In the genomic region with DNA sequence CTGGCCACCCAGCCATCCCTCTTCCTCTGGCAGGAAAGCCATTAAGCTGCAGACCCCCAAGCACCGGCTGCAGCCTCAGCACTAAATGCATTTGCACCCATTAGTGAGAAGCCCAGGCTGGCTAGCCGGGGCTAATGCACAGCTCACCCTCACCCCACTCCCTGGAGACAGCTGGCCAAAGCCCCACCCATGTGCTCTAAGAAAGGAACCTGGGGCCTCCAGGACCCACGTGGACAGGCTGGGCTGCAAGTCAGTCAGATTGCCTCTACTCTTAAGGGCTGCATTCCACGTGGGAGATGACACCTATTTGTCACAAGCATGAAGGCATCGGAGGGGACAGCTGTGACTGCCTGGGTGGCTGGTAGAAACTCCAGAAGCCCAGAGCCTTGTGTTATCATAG, we compare ENCODE assay signal across 15 mouse cellular contexts. TPM values are rescaled to one million over a fixed set of nuclear protein-coding genes. Genes with fewer than 3 reads are reported as not detected.
DNase-seq lines count a peak whose midpoint lies in the region; ATAC-seq and TF ChIP-seq lines count a peak whose summit lies in the region.
"Had no signal": no experiment of that assay in that cellular context is flagged by ENCODE, and none has a peak within 500 bp of the region (broad histone marks: within the 10 kb centered on the region; RNA-seq: fewer than 3 reads in every experiment).

No protein-coding gene starts in this region.

- no peak for TF ChIP-seq EP300 in liver, postnatal 0 days (IDR thresholded peaks at IDR 0.05; ENCODE audit: low read depth)

- H3K27ac ChIP-seq in liver, embryonic 11.5 days (ENCODE audit: low read depth, low read length) = peak overlapping the region; percentile 22
- no peak overlapping the region for H3K27ac ChIP-seq in liver, postnatal 0 days (ENCODE audit: low read depth)
- H3K27ac ChIP-seq in forebrain, embryonic 14.5 days (ENCODE audit: low read depth, low read length) = 0 out of 2 replicates have a peak overlapping the region, but pooled peaks have one; percentile 14
- H3K27ac ChIP-seq in limb, embryonic 15.5 days = no peak overlapping the region
- H3K27ac ChIP-seq: kidney, postnatal 0 days; limb, embryonic 12.5 days had no signal

- no peak overlapping the region for H3K4me2 ChIP-seq in liver, embryonic 11.5 days
- H3K4me2 ChIP-seq in liver, postnatal 0 days (ENCODE audit: low read depth, low read length) = no peak overlapping the region
- H3K4me2 ChIP-seq in forebrain, embryonic 14.5 days (ENCODE audit: low read length) = no peak overlapping the region
- no peak overlapping the region for H3K4me2 ChIP-seq in limb, embryonic 15.5 days
- H3K4me2 ChIP-seq: limb, embryonic 12.5 days had no signal

- peaks cover 5% of the 10 kb centered on the region; the same call in 1 of the 2 replicates for H3K27me3 ChIP-seq in liver, embryonic 11.5 days (replicated peaks; ENCODE audit: control insufficient read depth, insufficient read depth, low read length)
- H3K27me3 ChIP-seq in liver, postnatal 0 days (ENCODE audit: insufficient read depth, low read length) = 0 out of 2 replicates have a peak, but pooled peaks cover 3% of the 10 kb centered on the region
- H3K27me3 ChIP-seq in forebrain, embryonic 14.5 days (replicated peaks; ENCODE audit: control insufficient read depth, insufficient read depth, low read length) = no peaks in the 10 kb centered on the region
- no peaks in the 10 kb centered on the region for H3K27me3 ChIP-seq in limb, embryonic 15.5 days
- H3K27me3 ChIP-seq: limb, embryonic 12.5 days had no signal

- no peak for TF ChIP-seq CTCF in liver, postnatal 0 days (IDR thresholded peaks at IDR 0.05; ENCODE audit: low read depth)

- H3K4me3 ChIP-seq in liver, embryonic 11.5 days (ENCODE audit: low read depth, low read length) = no peak overlapping the region
- no peak overlapping the region for H3K4me3 ChIP-seq in liver, postnatal 0 days (ENCODE audit: low read depth, low read length)
- H3K4me3 ChIP-seq in forebrain, embryonic 14.5 days (ENCODE audit: low read depth, low read length) = no peak overlapping the region
- no peak overlapping the region for H3K4me3 ChIP-seq in limb, embryonic 15.5 days
- H3K4me3 ChIP-seq: limb, embryonic 12.5 days had no signal

- H3K9me3 ChIP-seq in liver, embryonic 11.5 days (ENCODE audit: control insufficient read depth, low read length) = no peaks in the 10 kb centered on the region
- no peaks in the 10 kb centered on the region for H3K9me3 ChIP-seq in liver, postnatal 0 days (ENCODE audit: low read length)
- H3K9me3 ChIP-seq in forebrain, embryonic 14.5 days (replicated peaks; ENCODE audit: control insufficient read depth, low read length) = no peaks in the 10 kb centered on the region
- H3K9me3 ChIP-seq in limb, embryonic 15.5 days = no peaks in the 10 kb centered on the region
- H3K9me3 ChIP-seq: limb, embryonic 12.5 days had no signal

- H3K4me1 ChIP-seq in liver, embryonic 11.5 days (replicated peaks; ENCODE audit: control insufficient read depth, insufficient read depth, low read length) = peaks cover 19% of the 10 kb centered on the region
- peaks cover 5% of the 10 kb centered on the region; the same call in 1 of the 2 replicates for H3K4me1 ChIP-seq in liver, postnatal 0 days (ENCODE audit: insufficient read depth)
- H3K4me1 ChIP-seq in forebrain, embryonic 14.5 days (ENCODE audit: control insufficient read depth, insufficient read depth, low read length) = peaks cover 31% of the 10 kb centered on the region
- peaks cover 46% of the 10 kb centered on the region for H3K4me1 ChIP-seq in limb, embryonic 15.5 days

- no peak for ATAC-seq in liver, embryonic 11.5 days (replicated peaks; ENCODE audit: low FRiP score)
- ATAC-seq in liver, postnatal 0 days = no peak
- no peak for ATAC-seq in forebrain, embryonic 14.5 days
- no peak for ATAC-seq in limb, embryonic 15.5 days (ENCODE audit: insufficient number of reproducible peaks, low FRiP score, low TSS enrichment, low read depth)
- ATAC-seq: CD4-positive, CD25-positive, alpha-beta regulatory T cell, adult 4 months had no signal

- 19% methylated on average over 5 of the region's 5 CpGs for WGBS in liver, embryonic 11.5 days
- WGBS in liver, postnatal 0 days (ENCODE audit: insufficient replicate concordance) = 35% methylated on average over 5 of the region's 5 CpGs
- 49% methylated on average over 5 of the region's 5 CpGs for WGBS in forebrain, embryonic 14.5 days
- WGBS in limb, embryonic 15.5 days = 21% methylated on average over 5 of the region's 5 CpGs

- H3K9ac ChIP-seq in liver, embryonic 11.5 days (ENCODE audit: low read depth, low read length) = no peak overlapping the region
- no peak overlapping the region for H3K9ac ChIP-seq in liver, postnatal 0 days (replicated peaks)
- no peak overlapping the region; the same call in 1 of the 2 replicates for H3K9ac ChIP-seq in forebrain, embryonic 14.5 days (ENCODE audit: low read length)
- peak overlapping the region; percentile 3; the same call in 1 of the 2 replicates for H3K9ac ChIP-seq in limb, embryonic 15.5 days
- H3K9ac ChIP-seq: limb, embryonic 12.5 days had no signal

- H3K36me3 ChIP-seq in liver, embryonic 11.5 days (ENCODE audit: control insufficient read depth, insufficient read depth, low read length) = no peaks in the 10 kb centered on the region
- H3K36me3 ChIP-seq in liver, postnatal 0 days (replicated peaks; ENCODE audit: insufficient read depth, low read length) = no peaks in the 10 kb centered on the region
- H3K36me3 ChIP-seq in forebrain, embryonic 14.5 days (ENCODE audit: control insufficient read depth, insufficient read depth, low read length) = no peaks in the 10 kb centered on the region
- no peaks in the 10 kb centered on the region for H3K36me3 ChIP-seq in limb, embryonic 15.5 days
- H3K36me3 ChIP-seq: limb, embryonic 12.5 days had no signal

- no peak for DNase-seq in liver, embryonic 11.5 days (ENCODE audit: low spot score)
- DNase-seq in liver, postnatal 0 days = no peak
- peak; percentile 32 for DNase-seq in brain, adult 2 months (ENCODE audit: low read depth, low spot score)
- DNase-seq in forebrain, embryonic 14.5 days (ENCODE audit: low spot score) = no peak
- DNase-seq in adrenal gland, postnatal 10 days = no peak
- no peak for DNase-seq in spleen, postnatal 36 days (ENCODE audit: low spot score in 2 of 2)
- DNase-seq in ovary, postnatal 10 days (ENCODE audit: low spot score) = no peak
- DNase-seq: gastrocnemius, postnatal 36 days; heart, postnatal 14 days; lung, postnatal 14 days had no signal

RNA-seq across cellular contexts. Expression of a gene that starts 48.0 kb away (rescaled TPM):
- 0.38 TPM in 1 of 2 replicates, not detected in the other for polyA plus RNA-seq in liver, embryonic 11.5 days (2014; fragmentation: Nextera tagmentation; extraction: Ambion mirVana)
- polyA plus RNA-seq in liver, postnatal 0 days (2015; fragmentation: Nextera tagmentation; extraction: Ambion mirVana) = 0.22 TPM in 2 replicates
- 0.64 and 1.2 TPM in 2 replicates for polyA plus RNA-seq in forebrain, embryonic 14.5 days (2014; fragmentation: Nextera tagmentation; extraction: Ambion mirVana)
- 2.0 and 2.2 TPM in 2 replicates for polyA plus RNA-seq in limb, embryonic 15.5 days (2015; fragmentation: Nextera tagmentation; extraction: Ambion mirVana)
- 1 to 10 TPM; 1.7 to 3.7 TPM for total RNA-seq in adrenal gland, postnatal 10 days (2021)
- total RNA-seq: common myeloid progenitor, adult 5-6 weeks had no signal

Comparison
In these comparisons a context has a peak if more than half of its experiments do, and no peak if none do; other contexts are left out.
1. H3K27ac ChIP-seq: peak in liver, embryonic 11.5 days (single experiment) and forebrain, embryonic 14.5 days (single experiment); none in liver, postnatal 0 days (single experiment) and limb, embryonic 15.5 days (single experiment).